Mouse (Mus musculus): ENCODE data around the gene Traip.

DNA sequence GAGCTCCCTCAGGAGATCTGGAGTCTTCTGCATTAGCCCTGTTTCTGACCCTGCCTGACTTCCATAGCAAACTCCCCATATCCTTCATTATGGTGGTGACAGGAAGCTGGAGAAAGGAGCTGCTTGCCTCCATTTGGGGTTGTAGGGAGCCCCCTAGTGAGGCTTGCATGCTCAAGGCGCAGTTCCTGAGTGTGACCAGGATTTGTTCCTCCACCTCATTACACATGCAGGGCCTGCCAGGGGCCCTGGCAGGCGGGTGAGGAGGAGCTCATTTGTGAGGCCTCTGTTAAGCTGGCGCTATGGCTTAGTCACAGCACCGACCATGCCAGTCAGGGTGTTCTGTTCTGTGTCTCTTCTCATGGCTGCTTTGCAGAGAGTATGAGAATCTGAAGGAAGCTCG is 11.9 kb downstream of the Traip start:
- TF ChIP-seq CTCF (IDR thresholded peaks at IDR 0.05; ENCODE audit: low read depth) (peak; percentile 55), EP300 (IDR thresholded peaks at IDR 0.05; ENCODE audit: low read depth) (no peak)
